Mouse (Mus musculus): ENCODE measurements around the gene Gm49380. TPM values are rescaled to one million over a fixed set of nuclear protein-coding genes. Genes with fewer than 3 reads are reported as not detected.
A peak's percentile ranks its signal among the peaks of the same experiment; 100 is the strongest.

The Gm49380 gene
- total RNA-seq, 2 experiments from 2014 or later = 0.11 TPM; not detected in 1

DNA sequence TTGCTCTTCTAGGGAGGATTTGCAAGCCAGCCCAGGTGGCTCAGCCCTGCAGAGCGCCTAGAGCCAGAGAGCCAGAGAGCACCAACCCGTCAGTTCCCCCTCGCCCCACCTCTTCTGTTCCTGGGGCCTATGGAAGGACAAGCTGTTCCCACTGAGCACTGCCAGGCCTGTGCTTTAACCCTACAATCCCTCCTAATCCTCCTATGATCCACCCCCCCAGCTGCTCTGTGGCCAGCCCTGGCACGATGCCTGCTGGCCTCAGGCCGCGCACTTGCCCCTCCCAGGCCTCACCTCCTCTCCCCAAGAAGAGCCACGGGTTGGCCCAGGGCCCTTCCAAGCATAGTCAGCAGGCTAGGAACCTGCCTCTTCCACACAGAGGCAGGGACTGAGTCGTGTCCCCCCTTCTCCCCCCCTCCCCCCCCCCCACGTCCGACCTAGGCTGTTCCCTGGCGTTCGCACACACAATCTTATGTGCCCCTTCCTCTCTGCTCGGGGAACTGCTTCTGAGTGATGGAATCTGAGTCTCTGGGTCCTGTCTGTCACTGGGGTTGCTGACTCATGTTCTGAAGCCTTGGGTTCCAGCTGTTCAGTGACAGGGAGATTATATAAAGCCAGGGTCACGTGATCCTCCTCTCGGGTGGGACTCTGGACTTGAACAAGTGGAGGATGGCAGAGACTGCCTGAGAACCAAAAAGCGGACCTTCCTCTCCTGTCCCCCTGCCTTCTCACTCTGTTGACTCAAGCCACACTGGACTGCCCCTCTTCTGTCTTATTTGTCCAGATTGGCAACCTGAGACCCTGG is 34.1 kb downstream of the Gm49380 start:
- peak; percentile 83 for DNase-seq (ENCODE audit: low spot score)
- intact Hi-C loops (cut with DNase I) = no loop called here

DNA sequence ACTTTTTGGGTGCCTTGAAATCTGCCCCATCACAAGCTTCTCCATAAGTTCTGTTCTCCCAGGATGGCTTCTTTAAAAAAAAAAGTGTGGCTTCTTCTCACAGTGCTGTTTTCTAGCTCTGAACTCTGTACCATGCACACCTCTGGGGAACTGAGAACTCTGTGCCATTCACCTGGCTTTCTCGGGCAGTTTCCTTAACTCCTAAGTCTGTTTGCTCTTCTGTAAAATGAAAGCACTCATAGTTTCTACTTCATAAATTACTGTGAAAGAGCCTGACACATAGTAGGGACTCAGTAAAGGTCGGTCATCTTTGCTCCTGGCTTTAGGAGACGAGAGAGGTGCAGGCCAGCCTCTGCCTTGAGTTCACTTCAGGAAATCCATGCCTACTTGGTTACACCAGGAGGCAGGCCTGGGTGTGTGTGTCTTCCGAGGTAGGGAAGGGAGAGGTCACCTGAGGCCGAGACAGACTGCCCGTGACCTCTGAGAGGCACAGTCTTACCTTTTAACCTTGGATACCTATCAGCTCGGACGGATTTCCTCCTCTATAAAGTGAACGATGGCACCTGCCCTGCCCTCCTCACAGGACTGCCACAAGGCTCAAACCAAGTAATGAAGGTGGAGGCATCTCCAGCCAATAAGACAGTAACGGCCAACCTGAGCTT is 35.0 kb downstream of the Gm49380 start:
- intact Hi-C loops (cut with DNase I) = no loop called here
- DNase-seq (ENCODE audit: low spot score) = no peak

DNA sequence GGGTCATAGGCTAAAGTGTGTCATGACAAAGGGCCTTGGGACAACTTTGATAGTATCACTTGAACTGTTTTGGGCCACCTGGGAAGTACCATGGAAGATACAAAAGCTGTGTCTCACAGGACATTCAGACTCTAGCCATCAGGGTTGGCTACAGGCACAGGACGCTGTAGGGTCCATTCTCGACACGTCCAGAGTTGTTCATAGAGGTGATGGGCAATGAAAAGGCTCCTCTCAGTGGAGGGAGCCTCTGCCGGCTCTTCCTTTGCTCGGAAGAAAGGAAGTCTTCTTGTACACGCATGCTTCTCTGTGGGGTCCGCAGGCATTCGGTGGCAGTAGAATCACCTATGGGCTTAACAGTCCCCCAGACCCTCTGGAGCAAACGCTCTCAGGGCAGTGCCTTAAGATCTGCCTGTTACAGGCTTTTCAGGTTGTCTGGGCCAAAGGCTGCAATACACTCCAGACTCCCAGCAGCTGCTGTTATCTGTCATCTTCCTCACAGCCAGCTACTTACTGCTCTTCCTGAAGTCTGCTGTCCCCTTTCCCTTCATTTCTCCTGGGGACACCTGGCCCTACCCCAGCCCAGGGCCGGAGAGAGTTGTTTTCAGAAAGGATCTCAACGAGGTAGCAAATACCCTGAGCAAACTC is 35.9 kb downstream of the Gm49380 start:
- intact Hi-C loops (cut with DNase I) = no loop called here
- DNase-seq (ENCODE audit: low spot score) = no peak

DNA sequence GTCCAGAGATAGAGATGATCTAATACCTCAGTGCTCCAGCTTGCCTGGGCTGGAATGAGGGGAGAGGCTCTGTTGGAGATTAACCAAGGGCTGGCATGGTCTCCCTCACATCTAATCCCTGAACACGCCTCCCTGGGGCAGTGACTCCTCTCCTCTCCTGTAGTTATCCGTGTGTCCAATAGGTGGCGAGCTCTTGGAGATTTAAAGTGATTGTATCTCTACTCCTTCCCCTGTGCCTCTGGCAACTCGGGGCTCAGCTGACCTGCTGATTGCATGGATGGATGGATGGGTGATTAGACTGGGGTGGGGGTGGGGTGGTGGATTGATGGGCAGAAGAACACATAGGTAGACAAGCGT is 36.6 kb downstream of the Gm49380 start:
- intact Hi-C loops (cut with DNase I) = no loop called here
- no peak for DNase-seq (ENCODE audit: low spot score)

DNA sequence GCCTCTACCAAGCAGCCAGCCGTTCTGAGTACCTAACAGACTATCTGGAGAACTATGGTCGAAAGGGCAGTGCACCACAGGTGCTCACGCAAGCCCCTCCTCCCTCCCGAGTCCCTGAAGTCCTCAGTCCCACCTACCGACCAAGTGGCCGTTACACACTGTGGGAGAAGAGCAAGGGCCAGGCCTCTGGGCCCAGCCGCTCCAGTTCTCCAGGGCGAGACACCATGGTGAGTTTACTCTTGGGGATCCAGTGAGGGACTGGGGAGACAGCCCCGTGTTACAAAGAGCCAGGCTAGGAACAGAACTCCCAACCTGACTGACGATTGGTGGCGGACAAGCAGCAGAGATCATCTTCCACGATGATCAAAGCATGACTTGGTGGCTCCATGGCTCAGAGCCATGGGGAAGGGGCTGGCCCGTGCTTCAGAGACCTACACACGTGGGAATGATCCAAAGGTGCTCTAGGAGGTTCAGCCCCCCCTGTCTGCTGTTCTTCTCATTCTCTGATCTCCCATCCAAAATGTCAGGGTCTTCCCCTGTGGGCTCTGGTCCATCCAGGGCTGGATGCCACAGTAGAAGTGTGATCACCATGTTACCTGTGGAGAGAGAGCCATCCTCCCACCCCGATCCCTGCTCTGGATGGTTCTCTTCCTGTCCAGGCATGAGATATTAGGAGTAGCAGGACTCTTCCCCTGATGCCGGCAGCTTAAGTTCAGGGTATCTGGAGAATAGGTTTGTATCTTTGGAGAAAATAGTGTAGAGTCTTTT is 37.1 kb downstream of the Gm49380 start:
- DNase-seq (ENCODE audit: low spot score) = no peak
- intact Hi-C loops (cut with DNase I) = no loop called here

DNA sequence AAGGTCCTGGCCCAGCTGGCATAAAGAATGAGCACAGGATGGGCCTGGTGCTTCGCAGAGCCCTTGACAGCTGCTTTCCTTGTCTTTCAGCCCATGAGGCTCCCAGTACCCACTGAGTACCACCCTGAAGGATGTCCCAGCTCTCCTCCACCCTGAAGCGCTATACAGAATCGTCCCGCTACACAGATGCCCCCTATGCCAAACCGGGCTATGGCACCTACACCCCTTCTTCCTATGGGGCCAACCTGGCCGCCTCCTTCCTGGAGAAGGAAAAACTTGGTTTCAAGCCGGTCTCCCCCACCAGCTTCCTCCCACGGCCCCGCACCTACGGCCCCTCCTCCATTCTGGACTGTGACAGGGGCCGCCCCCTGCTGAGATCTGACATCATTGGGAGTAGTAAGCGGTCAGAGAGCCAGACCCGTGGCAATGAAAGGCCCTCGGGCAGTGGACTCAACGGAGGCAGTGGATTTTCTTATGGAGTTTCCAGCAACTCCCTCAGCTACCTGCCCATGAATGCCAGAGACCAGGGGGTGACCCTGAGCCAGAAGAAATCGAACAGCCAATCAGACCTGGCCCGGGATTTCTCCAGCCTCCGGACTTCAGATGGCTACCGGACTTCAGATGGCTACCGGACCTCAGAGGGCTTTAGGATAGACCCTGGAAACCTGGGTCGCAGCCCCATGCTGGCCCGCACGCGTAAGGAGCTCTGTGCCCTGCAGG is 37.9 kb downstream of the Gm49380 start:
- intact Hi-C loops (cut with DNase I) = no loop called here
- no peak for DNase-seq (ENCODE audit: low spot score)

DNA sequence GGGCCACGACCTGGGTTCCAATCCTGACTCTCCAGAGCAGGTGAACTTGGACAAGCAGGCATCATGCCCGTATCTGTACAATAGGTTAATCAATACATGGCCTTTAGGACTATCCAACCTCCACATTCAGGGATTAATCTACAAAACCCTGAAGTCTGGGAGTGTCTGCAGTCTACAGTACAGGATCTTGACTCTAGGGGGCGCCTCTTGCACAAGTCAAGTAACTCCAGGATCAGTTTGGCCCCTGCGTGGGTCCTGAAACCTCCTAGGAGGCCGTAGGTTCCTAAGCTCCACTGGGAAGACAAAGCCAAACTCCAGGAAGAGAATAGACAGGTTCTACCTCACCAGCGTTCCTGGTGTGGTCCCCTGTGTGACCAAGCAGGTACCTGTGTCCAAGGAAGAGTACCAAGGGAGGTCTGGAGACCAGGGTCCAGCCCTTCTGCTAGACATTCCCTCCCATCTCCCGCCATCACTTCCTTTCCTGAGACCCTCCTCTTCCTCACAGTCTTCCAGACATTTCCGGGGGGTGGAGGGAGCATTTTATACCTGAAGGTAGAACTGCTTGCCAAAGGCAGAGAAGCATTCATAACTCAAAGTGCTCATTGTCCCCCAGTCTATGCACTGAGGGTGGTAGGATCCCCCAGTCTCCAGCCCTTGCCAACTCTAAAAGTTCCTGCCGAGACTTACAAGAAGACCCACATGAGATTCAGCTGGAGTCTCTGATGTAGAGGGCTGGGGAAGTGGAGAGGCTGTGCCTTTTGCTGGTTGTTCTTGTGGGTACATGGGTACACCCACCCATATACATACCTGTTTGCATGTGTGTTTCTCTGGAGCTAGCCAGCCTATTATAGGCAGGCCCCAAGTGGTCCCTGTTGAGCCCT is 38.7 kb downstream of the Gm49380 start:
- intact Hi-C loops (cut with DNase I) = loop anchor here (5.0 kb wide), 1 partner anchor 33 kb away; the partner anchor contains the start of gene C1qtnf5
- DNase-seq (ENCODE audit: low spot score) = no peak

DNA sequence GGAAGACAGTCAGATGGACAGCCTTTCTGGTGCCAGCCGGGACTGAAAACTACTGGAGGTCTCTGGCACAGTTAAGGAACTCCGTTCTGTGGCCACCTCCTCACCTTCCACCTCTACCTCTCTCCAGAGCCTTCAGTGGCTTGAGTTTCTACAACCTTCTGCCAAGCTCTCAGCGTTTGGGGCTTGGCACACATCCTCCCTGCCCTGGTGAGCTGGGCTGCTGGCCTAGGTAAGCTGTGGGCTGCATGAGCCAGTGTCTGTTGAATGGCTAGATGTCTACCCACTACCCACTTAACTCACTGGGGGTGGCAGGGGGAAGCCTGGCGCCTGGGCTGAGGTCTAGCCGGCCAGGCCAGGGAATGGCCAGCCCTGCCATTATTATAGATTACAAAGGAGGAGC is 40.2 kb downstream of the Gm49380 start:
- intact Hi-C loops (cut with DNase I) = loop anchor here (5.0 kb wide), 1 partner anchor 34 kb away; the partner anchor contains the start of gene C1qtnf5
- no peak for DNase-seq (ENCODE audit: low spot score)

DNA sequence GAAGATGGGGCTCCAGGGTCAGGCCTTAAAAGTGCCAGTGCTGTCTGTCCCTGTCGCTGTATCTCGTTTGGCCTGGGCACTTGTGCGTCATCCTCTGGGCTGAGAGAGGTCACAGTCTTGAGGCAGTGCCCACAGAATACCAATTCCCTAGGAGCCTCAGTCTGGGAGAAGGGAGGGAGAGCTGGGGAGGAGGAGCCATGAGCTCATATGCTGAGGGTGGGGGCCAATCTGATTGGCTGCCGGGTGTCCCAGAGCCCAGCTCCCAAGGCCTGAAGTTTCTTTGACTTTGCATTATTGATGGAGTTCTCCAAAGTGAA is 40.7 kb downstream of the Gm49380 start:
- DNase-seq (ENCODE audit: low spot score) = peak; percentile 62
- intact Hi-C loops (cut with DNase I) = loop anchor here (5.0 kb wide), 1 partner anchor 35 kb away; the partner anchor contains the start of gene C1qtnf5

DNA sequence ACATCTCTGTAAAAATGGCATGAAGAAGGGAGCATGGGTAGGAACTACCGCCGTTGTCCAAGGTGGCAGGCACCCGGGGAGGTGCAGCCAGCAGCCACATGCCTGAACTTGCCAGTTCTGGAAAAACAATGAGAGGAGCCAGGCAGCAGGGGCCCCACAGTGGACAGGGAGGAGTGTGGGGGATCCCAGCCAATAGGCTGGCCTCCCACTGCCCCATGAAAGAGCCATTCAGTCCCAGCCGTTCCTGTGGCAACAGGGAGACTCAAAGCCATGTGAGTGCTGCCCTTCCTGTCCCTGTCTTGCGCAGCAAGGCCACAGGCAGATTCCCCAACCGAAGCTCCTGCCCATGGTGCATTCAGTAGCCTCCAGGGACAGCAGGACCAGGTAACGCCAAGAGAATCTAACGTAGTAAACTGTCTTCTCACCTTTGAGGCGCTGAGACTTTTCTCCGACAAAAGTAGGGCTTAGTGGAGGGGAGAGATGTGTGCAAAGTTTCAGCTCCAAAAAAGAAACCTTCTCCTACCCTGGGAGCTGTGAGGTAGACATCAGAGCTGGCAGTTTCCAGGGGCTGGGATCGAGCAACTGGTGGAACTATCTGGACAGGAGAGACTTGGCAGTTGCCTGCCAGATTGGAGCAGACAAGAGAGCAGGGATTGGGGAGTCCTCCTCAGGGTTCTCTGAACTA is 41.2 kb downstream of the Gm49380 start:
- intact Hi-C loops (cut with DNase I) = loop anchor here (5.0 kb wide), 1 partner anchor 35 kb away; the partner anchor contains the start of gene C1qtnf5
- no peak for DNase-seq (ENCODE audit: low spot score)

DNA sequence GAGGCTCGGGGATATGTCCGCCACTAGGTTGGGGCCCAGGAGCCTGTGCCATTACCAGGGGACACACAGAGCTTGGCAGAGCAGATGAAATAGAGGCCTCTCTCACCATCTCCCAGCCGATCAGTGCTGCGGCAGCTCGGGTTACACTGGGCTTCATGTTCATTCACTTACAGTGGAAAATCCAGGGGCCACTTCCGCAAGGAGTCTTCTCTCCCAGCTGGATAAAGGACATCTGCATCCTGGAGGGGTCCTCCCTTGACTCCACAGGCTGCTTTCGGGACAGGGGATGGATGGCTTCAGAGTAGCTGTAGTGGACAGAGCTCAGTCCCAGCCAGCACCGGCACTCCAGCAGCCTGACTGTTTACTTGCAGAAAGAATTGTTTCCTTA is 42.5 kb downstream of the Gm49380 start:
- intact Hi-C loops (cut with DNase I) = loop anchor here (5.0 kb wide), 1 partner anchor 36 kb away; the partner anchor contains the start of gene C1qtnf5

DNA sequence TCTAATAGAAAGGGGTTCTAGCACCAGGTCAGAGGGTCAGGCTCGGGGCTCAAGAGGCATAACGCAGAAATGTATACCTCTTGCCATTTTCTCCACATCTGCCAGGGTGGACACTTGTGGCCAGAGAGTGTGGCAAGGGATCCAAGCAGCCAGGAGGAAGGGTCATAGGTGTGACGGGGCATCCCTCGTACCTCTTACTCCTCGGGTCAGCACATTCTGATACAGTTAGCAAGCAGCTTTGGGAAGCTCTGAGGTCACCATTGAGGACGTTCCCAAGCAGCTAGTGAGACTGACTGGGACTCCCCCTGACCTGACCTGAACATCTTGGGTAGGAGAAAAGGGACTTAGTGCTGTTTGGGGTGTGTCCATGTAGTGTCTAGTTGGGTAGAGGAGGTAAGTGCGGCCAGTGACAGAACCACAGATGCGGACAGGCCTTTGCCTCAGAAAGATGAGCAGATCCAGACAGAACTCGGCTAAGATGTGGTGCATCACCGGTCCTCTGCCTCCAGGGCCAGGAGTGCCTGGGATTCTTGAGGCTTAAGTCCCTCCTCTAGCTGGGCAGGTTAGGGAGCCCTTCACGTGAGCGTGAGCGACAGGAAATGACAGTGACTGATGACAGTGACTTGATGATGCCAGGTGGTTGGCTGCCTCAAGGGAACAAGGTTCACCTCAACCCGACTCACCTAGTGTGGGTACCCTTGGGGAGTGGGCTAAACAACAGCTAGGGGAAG is 43.0 kb downstream of the Gm49380 start:
- DNase-seq (ENCODE audit: low spot score) = no peak
- intact Hi-C loops (cut with DNase I) = loop anchor here (5.0 kb wide), 1 partner anchor 37 kb away; the partner anchor contains the start of gene C1qtnf5

More for the DNA sequence above, 42.5 kb downstream of the Gm49380 start:
- no peak for DNase-seq (ENCODE audit: low spot score)

DNA sequence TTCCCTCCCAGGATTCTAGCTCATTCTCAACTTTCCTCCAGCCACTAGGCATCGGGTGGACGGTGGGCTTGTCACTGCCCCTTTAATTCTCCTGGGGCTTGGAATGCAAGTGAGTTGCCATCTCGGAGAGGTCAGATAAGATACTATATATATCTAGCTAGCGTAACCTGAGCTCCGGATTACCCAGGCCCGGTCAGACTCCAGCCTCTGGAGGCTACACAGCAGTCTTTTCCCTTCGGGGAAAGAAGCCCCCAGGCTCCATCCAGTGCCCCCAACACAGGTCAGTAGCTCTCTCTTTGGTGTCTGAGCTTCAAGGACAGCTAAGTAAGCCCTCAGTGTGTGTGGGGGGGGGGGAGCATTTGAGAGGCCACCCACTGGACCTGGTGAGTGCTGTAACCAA is 44.0 kb downstream of the Gm49380 start:
- intact Hi-C loops (cut with DNase I) = no loop called here
- no peak for DNase-seq (ENCODE audit: low spot score)

DNA sequence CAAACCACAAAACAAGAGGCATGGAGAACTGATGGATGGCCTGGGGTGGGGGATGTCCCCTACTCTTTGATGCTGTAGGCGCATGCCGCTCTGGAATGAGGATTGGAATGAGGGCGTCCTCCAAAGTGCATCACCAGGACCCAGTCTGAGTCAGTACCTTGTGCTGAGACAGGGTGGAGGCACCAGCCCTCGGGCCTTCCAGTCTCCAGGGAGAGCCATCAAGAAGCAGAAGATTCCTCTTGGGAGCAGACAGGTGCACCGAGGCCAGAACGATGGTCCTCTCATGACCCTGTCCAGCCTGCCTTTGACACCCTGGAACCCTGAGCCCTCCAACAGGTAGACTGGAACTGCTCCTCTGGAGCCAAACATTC is 45.4 kb downstream of the Gm49380 start:
- intact Hi-C loops (cut with DNase I) = no loop called here
- DNase-seq (ENCODE audit: low spot score) = no peak

DNA sequence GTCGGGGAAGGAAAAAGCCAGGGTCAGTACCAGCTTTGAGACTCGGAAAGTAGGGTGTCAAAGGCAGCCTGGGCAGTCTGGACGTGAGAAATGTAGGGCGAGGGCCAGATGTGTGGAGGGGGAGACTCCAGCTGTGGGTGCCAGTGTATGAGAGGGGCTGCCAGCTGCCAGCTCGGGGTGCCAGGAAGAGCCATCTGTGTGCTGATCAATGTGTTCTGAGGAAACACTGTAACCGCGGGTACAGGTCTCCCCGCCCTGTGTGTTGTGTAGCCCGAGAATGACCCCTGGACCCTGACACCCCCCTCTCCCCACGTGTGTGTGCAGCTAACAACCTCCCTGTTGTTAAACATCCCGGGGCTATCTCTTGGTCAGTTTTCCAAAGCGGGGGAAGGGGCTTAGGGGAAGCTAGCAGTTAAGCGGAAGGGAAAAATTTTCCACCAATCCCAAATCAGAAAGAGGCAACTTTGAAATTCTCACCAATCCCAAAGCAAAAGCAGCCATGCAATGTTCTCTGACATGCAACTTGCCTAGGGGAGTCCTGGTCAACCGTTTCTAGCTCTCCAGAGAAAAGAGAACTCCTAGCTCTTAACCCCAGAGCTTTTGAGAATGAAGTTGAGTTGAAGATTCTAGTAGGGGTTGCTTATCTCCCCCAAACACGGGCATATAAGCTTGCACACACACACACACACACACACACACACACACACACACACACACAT is 45.9 kb downstream of the Gm49380 start:
- no peak for DNase-seq (ENCODE audit: low spot score)
- intact Hi-C loops (cut with DNase I) = no loop called here

DNA sequence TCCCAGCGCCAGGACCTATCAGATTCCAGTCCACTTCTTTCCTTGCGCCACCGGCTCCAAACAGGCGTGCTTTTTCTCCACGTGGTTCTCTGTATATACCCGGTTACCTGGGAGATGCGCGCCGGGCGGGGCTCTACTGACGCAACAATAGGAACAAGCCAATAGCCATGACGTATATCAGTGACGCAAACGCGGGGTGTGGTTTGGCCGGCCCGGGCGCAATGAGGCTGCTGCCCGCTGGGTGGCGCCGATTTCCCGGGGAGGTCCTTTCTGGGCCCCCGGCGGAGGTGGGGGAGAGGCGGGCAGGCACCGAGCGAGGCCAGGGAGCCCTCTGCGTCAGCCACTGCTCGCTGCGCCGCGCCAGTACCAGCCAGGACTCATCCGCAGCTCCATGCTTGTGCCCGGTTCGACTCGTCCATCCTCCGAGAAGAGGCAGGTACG is 46.5 kb downstream of the Gm49380 start, which contains the start of gene Usp2:
Gene Usp2 (plus strand): TSS at position 237 of the 441 bp plus-strand sequence.
- intact Hi-C loops (cut with DNase I) = no loop called here
- DNase-seq (ENCODE audit: low spot score) = peak; percentile 99

All from heart, postnatal 25 days (tissue).